Mouse (Mus musculus) brain, embryonic 14.5 days (tissue): ENCODE measurements around the gene Tns4.

Source experiments
- CTCF ChIP-seq: fragments of 200-500 bp; IDR thresholded peaks from 2 replicates; pipeline ENCODE4 v1.5.1; 2012; ENCODE audit warnings: inconsistent platforms, mild to moderate bottlenecking, moderate library complexity, borderline replicate concordance; ENCODE audit not compliant: insufficient read depth, insufficient read length; ENCODE audit errors: extremely low read depth
- POLR2A ChIP-seq: fragments of 200-500 bp; IDR thresholded peaks from 2 replicates; pipeline ENCODE4 v1.6.1; 2012; ENCODE audit warnings: mild to moderate bottlenecking, inconsistent platforms, borderline replicate concordance; ENCODE audit not compliant: poor library complexity, insufficient read depth, insufficient read length, severe bottlenecking; ENCODE audit errors: extremely low read depth

GRCm38 (mm10) chr11:99137385-99137784, 48.3 kb upstream of the Tns4 start:
- TF ChIP-seq CTCF (no peak), POLR2A (no peak)
